Mouse (Mus musculus): ENCODE data around the gene Necab2. TPM values are rescaled to one million over a fixed set of nuclear protein-coding genes. Genes with fewer than 3 reads are reported as not detected.

Gene Necab2
- polyA plus RNA-seq, 1 experiment from 2014 or later, result 13.3 TPM

DNA sequence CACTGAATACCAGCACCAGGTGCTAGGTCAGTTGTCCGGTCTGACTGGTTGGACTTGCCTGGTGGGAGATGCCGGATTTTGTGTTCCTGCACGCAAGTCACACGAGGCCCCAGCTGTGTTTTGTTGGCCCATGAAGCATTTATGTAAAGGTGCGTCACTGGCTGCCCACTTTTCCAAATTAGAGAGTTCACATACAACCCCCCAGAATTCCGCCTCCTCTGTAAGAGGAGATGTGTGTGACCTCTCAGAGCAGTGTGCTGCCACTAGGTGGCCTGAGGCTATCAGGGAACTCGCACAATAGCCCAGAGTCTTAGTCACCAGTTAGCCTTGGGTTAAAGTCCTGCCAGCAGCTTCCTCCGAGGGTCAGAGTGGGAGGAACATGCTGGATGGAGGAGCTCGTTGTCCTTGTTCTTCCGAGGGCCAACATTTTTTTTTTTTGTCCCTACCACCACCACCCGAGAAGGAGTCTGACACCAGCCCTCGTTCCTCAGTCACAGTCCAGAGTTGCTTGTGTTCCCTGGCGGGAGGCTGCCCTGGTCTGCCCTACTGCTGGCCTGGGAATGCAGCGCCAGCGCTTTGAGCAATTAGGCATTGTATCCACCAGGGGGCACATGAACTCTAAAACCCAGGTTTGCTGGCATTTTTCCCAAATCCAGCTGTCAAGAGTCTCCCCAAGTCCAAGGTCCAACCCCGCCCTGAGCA is 6.1 kb upstream of the Necab2 start:
- Histone ChIP-seq H3K9ac (no peak overlapping the region), H3K4me1 (peaks cover 12% of the 10 kb centered on the region; the same call in 1 of the 2 replicates), H3K27me3 (0 out of 2 replicates have a peak, but pooled peaks cover 7% of the 10 kb centered on the region), H3K36me3 (ENCODE audit: poor library complexity, severe bottlenecking) (no peaks in the 10 kb centered on the region), H3K27ac (no peak overlapping the region), H3K9me3 (replicated peaks) (no peaks in the 10 kb centered on the region), H3K4me3 (no peak overlapping the region), H3K4me2 (peak overlapping the region; percentile 19; the same call in 1 of the 2 replicates)
- ATAC-seq, result peak; percentile 69; the same call in 1 of the 2 replicates
- WGBS, result 14% methylated on average over 16 of the region's 16 CpGs

DNA sequence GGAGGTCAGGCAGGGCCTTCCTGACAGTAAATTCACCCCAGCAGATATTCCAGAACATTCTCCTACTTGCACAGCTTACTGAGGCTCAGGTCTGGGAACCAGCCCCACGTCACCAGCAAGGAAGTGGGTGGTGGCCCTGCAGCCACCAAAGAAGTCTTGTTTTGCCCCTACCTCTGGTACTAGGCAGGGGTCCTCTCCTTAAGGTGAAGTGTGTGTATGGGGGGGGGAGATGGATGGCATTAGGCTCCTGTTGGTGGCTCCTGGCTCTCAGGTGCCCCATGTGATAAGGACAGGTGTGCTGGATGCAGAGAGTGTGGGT is 5.6 kb upstream of the Necab2 start:
- 0 out of 2 replicates have a peak, but pooled peaks cover 7% of the 10 kb centered on the region for H3K27me3 ChIP-seq
- H3K4me1 ChIP-seq, result peaks cover 12% of the 10 kb centered on the region; the same call in 1 of the 2 replicates
- no peaks in the 10 kb centered on the region for H3K9me3 ChIP-seq (replicated peaks)
- no peak overlapping the region for H3K4me2 ChIP-seq
- no peak overlapping the region for H3K4me3 ChIP-seq
- peak; percentile 31; the same call in 1 of the 2 replicates for ATAC-seq
- no peak overlapping the region for H3K9ac ChIP-seq
- H3K27ac ChIP-seq, result no peak overlapping the region
- no peaks in the 10 kb centered on the region for H3K36me3 ChIP-seq (ENCODE audit: poor library complexity, severe bottlenecking)
- WGBS, result 60% methylated on average over 1 of the region's 1 CpGs

- no peaks in the 10 kb centered on the region for H3K36me3 ChIP-seq (ENCODE audit: poor library complexity, severe bottlenecking)
- H3K4me1 ChIP-seq, result peaks cover 12% of the 10 kb centered on the region; the same call in 1 of the 2 replicates
- H3K4me3 ChIP-seq, result no peak overlapping the region
- no peak overlapping the region for H3K27ac ChIP-seq
- H3K4me2 ChIP-seq, result no peak overlapping the region
- H3K27me3 ChIP-seq, result peaks cover 7% of the 10 kb centered on the region; the same call in 1 of the 2 replicates
- no peak overlapping the region for H3K9ac ChIP-seq
- no peak for ATAC-seq
- H3K9me3 ChIP-seq (replicated peaks), result no peaks in the 10 kb centered on the region
- 64% methylated on average over 5 of the region's 5 CpGs for WGBS
Measured at GRCm38 (mm10) chr8:119442013-119442412, 4.5 kb upstream of the Necab2 start.

DNA sequence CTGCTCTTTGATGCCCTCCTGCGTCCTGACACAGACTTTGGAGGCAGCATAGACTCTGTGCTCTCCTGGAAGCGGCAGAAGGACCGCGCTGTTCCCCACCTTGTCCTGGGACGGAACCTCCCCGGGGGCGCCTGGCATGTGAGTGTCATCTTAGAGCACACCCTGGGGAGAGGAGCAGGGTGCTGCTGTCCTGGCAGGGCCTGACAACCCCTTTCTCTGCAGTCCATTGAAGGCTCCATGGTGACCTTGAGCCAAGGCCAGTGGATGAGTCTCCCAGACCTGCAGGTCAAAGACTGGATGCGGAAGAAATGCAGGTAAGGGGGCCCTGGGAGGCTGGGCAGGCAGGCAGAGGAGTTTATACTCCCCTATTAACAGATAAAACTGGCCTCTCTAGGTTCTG is 3.5 kb upstream of the Necab2 start:
- no peak for ATAC-seq
- H3K9ac ChIP-seq, result no peak overlapping the region
- H3K27ac ChIP-seq, result no peak overlapping the region
- 96% methylated on average over 8 of the region's 8 CpGs for WGBS
- peaks cover 15% of the 10 kb centered on the region for H3K27me3 ChIP-seq
- H3K9me3 ChIP-seq (replicated peaks), result no peaks in the 10 kb centered on the region
- no peak overlapping the region for H3K4me2 ChIP-seq
- no peak overlapping the region for H3K4me3 ChIP-seq
- H3K36me3 ChIP-seq (ENCODE audit: poor library complexity, severe bottlenecking), result no peaks in the 10 kb centered on the region
- H3K4me1 ChIP-seq, result peaks cover 21% of the 10 kb centered on the region; the same call in 1 of the 2 replicates

DNA sequence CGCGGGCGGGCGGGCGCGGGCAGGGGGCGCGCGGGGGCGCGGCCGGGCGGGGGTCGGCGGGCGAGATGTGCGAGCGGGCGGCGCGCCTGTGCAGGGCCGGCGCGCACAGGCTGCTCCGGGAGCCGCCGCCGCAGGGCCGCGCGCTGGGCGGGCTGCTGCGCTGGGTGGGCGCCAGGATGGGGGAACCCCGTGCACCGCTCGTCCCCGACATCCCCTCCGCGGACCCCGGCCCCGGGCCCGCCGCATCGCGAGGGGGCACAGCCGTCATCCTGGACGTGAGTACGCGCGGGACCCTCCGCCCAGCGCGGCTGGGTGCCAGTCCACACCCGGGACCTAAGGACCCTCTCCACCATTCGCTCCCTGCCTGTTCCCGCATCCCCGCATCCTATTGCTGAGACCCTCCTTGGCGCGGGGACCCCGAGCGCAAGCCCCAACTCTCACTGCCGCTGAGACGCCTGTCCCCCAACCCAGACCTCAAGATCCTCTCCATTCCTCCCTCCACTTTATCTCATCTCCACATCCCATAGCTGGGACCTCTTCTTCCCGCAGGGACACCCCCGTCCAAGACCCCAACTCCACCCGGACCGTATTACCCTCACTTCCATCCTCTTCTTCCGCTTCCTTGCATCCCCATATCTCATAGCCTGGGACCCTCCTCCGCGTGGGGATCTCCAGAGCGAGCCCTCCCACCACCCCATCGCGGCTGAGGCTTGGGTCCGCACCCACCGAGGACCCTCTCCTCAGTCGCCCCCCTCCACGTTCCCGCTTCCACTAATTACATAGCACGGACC is 666 bp downstream of the Necab2 start:
- H3K9me3 ChIP-seq (replicated peaks), result no peaks in the 10 kb centered on the region

GRCm38 (mm10) chr8:119447781-119448170 is 1.3 kb downstream of the Necab2 start:
- peaks cover 12% of the 10 kb centered on the region; the same call in 1 of the 2 replicates for H3K4me1 ChIP-seq
- H3K4me2 ChIP-seq, result peak overlapping the region; percentile 88
- H3K27ac ChIP-seq, result no peak overlapping the region
- H3K4me3 ChIP-seq, result peak overlapping the region; percentile 67
- H3K27me3 ChIP-seq, result peaks cover 29% of the 10 kb centered on the region
- peak overlapping the region; percentile 74 for H3K9ac ChIP-seq
- ATAC-seq, result no peak; the same call in 1 of the 2 replicates
- H3K36me3 ChIP-seq (ENCODE audit: poor library complexity, severe bottlenecking), result no peaks in the 10 kb centered on the region
- no peaks in the 10 kb centered on the region for H3K9me3 ChIP-seq (replicated peaks)
- WGBS, result 2% methylated on average over 17 of the region's 17 CpGs

More for the DNA sequence above, 666 bp downstream of the Necab2 start:
- Histone ChIP-seq H3K27me3 (peaks cover 29% of the 10 kb centered on the region), H3K36me3 (ENCODE audit: poor library complexity, severe bottlenecking) (no peaks in the 10 kb centered on the region), H3K4me3 (peak overlapping the region; percentile 67), H3K4me1 (peaks cover 12% of the 10 kb centered on the region; the same call in 1 of the 2 replicates), H3K9ac (peak overlapping the region; percentile 74), H3K27ac (no peak overlapping the region), H3K4me2 (peak overlapping the region; percentile 88)
- WGBS, result under 1% methylated on average over 44 of the region's 80 CpGs
- peak; percentile 44 for ATAC-seq

DNA sequence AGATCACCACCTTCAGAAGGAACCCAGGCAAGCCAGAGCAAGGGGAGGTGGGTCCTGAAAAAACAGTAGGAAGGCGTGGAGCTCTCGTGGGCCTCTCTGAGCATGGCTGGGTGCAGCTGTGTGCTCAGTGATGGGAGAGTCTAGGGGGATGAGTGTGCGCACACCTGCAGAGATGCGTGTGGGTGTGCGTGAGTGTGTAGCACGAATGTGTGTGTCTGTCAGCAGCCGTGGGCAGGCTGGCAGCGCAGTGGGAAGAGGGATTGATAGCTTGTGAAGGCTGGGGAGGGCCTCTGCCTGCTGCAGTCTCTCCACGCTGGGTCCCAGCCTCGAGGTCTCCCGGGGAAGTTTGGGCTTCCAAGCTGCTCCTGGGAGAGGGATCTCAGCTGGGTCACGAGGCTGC is 3.1 kb downstream of the Necab2 start:
- Histone ChIP-seq H3K36me3 (ENCODE audit: poor library complexity, severe bottlenecking) (no peaks in the 10 kb centered on the region), H3K9ac (no peak overlapping the region), H3K9me3 (replicated peaks) (no peaks in the 10 kb centered on the region), H3K4me1 (peaks cover 12% of the 10 kb centered on the region; the same call in 1 of the 2 replicates), H3K4me2 (no peak overlapping the region), H3K27ac (no peak overlapping the region), H3K27me3 (peaks cover 29% of the 10 kb centered on the region), H3K4me3 (no peak overlapping the region)
- ATAC-seq, result no peak
- WGBS, result 83% methylated on average over 12 of the region's 12 CpGs

DNA sequence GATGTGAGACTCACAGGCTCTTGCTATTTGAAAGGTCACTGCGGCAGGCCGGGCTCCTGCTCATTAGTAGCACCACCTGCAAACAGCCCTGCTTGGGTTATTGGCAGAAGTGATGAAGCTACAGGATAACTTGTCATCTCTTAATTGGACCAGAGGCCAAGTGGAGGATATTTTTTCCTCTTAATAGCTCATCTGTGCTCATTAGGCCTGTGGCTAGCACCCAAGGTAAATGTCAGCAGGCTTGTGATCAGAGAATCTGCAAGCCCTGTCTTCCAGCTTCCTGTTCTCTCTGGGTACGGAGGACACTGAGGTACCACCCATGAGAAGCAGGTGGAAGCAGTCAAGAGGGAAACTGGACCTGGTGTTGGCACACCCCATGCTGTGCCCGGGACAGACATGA is 4.6 kb downstream of the Necab2 start:
- H3K27ac ChIP-seq, result no peak overlapping the region
- 82% methylated on average over 4 of the region's 4 CpGs for WGBS
- no peaks in the 10 kb centered on the region for H3K9me3 ChIP-seq (replicated peaks)
- ATAC-seq, result no peak
- peaks cover 12% of the 10 kb centered on the region; the same call in 1 of the 2 replicates for H3K4me1 ChIP-seq
- no peak overlapping the region for H3K9ac ChIP-seq
- no peak overlapping the region for H3K4me2 ChIP-seq
- H3K27me3 ChIP-seq, result peaks cover 26% of the 10 kb centered on the region
- no peak overlapping the region for H3K4me3 ChIP-seq
- H3K36me3 ChIP-seq (ENCODE audit: poor library complexity, severe bottlenecking), result no peaks in the 10 kb centered on the region

DNA sequence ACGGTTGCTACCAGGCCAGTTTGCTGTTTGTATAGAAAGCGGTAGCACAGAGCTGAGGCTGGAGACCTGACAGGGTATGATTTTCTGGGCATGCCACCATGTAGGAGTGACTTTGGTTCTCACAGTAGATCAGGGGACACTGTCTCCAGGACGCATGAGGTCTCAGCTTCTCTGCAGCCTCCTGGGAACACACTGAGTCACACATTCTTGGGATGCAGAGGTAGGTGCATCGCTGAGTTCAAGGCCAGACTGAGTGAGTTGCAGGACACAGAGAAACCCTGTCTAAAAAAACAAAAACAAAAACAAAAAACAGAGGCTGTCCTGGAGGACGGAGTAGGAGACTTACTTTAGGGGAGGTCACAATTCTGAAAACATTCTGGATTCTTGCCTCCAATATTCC is 6.4 kb downstream of the Necab2 start:
- no peak for ATAC-seq

DNA sequence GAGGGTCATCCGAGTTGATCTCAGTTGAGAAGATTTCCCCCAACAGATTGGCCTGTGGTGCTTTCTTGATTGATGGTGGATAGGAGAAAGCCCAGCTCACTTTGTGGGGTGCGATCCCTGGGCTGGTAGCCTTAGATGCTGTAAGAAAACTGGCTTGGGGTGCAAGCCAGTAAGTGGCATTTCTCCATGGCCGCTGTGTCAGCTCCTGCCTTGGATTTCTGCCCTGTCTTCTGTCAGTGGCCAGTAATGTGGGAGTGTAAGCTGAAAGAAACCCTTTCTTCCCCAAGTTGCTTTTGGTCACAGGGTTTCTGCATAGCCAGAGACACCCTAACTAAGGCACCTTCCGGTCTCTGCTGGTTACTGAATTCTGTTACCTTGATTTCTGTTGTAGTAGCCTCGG is 9.5 kb downstream of the Necab2 start:
- WGBS, result 89% methylated on average over 5 of the region's 5 CpGs
- no peaks in the 10 kb centered on the region for H3K27me3 ChIP-seq
- H3K27ac ChIP-seq, result no peak overlapping the region
- H3K4me1 ChIP-seq, result peaks cover 16% of the 10 kb centered on the region
- no peak for ATAC-seq
- H3K4me2 ChIP-seq, result no peak overlapping the region
- no peak overlapping the region for H3K9ac ChIP-seq
- no peaks in the 10 kb centered on the region for H3K9me3 ChIP-seq (replicated peaks)
- H3K4me3 ChIP-seq, result no peak overlapping the region
- H3K36me3 ChIP-seq (ENCODE audit: poor library complexity, severe bottlenecking), result no peaks in the 10 kb centered on the region

More for the DNA sequence above, 6.4 kb downstream of the Necab2 start:
- Histone ChIP-seq H3K27me3 (peaks cover 18% of the 10 kb centered on the region), H3K4me3 (no peak overlapping the region), H3K9ac (no peak overlapping the region), H3K9me3 (replicated peaks) (no peaks in the 10 kb centered on the region), H3K4me1 (peaks cover 3% of the 10 kb centered on the region; the same call in 1 of the 2 replicates), H3K36me3 (ENCODE audit: poor library complexity, severe bottlenecking) (no peaks in the 10 kb centered on the region), H3K4me2 (no peak overlapping the region), H3K27ac (no peak overlapping the region)
- 90% methylated on average over 5 of the region's 5 CpGs for WGBS

DNA sequence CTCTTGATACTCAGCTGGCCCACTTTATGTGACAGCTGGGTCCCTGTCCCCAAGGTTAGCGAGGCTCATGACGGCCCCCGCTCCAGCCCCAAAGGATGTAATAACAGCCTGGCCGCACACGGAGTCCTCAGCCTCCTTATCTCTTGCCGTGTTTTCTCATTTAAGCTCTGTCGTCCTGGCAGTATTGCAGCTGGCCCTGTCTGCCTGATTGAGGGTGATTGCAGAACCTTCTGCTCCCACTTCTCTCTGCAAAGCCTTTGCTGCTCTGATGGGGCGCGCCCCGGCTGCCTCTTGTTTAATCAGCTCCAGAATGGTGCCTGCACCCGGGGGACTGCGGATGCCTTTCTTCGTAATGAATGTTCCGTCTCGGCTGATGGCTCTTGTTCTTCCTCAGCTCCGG is 13.2 kb downstream of the Necab2 start:
- 49% methylated on average over 16 of the region's 16 CpGs for WGBS
- H3K9ac ChIP-seq, result 0 out of 2 replicates have a peak overlapping the region, but pooled peaks have one; percentile 8
- peak; percentile 40; the same call in 1 of the 2 replicates for ATAC-seq

DNA sequence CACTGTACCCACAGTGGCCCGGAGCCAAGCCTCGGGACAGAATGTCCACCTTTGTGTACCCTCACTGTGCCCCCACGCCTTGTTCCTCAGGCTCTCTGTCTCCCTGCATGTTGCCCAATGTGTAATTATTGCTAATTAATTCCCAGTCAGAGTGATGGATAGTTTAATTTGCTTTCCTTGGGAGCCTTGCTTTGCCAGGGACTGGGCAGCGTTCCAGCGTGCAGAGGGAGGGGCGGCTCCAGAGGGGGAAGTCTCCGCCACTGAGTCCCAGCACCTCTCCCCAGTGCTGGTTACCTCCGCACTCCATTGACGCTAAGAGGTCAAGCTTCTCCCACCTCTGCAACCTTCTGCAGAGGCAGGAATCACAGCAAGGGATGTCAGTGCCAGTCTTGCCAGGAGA is 14.8 kb downstream of the Necab2 start:
- peaks cover 50% of the 10 kb centered on the region for H3K4me1 ChIP-seq
- no peak overlapping the region for H3K9ac ChIP-seq
- 20% methylated on average over 9 of the region's 9 CpGs for WGBS
- no peaks in the 10 kb centered on the region for H3K36me3 ChIP-seq (ENCODE audit: poor library complexity, severe bottlenecking)
- H3K4me3 ChIP-seq, result no peak overlapping the region
- no peak overlapping the region; the same call in none of the 2 replicates for H3K27ac ChIP-seq
- H3K4me2 ChIP-seq, result 0 out of 2 replicates have a peak overlapping the region, but pooled peaks have one; percentile 16
- ATAC-seq, result peak; percentile 64
- peaks cover 21% of the 10 kb centered on the region for H3K27me3 ChIP-seq
- no peaks in the 10 kb centered on the region for H3K9me3 ChIP-seq (replicated peaks)

More for the DNA sequence above, 13.2 kb downstream of the Necab2 start:
- peak overlapping the region; percentile 71 for H3K27ac ChIP-seq
- peaks cover 6% of the 10 kb centered on the region for H3K27me3 ChIP-seq
- H3K4me2 ChIP-seq, result no peak overlapping the region
- H3K4me1 ChIP-seq, result peaks cover 33% of the 10 kb centered on the region
- no peak overlapping the region for H3K4me3 ChIP-seq
- no peaks in the 10 kb centered on the region for H3K36me3 ChIP-seq (ENCODE audit: poor library complexity, severe bottlenecking)
- no peaks in the 10 kb centered on the region for H3K9me3 ChIP-seq (replicated peaks)
